Mouse (Mus musculus) forebrain, embryonic 11.5 days (tissue): ENCODE results near the gene Ak2. TPM values are rescaled to one million over a fixed set of nuclear protein-coding genes. Genes with fewer than 3 reads are reported as not detected.

Source experiments
- ATAC-seq: fragments of 200-750 bp; cut with Nextera tagmentation; replicated peaks from 2 replicates; pipeline ENCODE4 v1.8.0; 2017; ENCODE audit warnings: moderate TSS enrichment; ENCODE audit not compliant: low FRiP score
- DNase-seq: peaks from one replicate; pipeline ENCODE4 v3.0.0-alpha.2; 2017; ENCODE audit warnings: low spot score
- H3K27ac ChIP-seq: fragments of 300-500 bp; sonication (generic); 2 replicates; pipeline ENCODE4 v1.5.1; 2014; ENCODE audit warnings: low read depth, low read length
- H3K27me3 ChIP-seq: fragments of 300-500 bp; sonication (generic); 2 replicates; pipeline ENCODE4 v1.6.1; 2014; ENCODE audit warnings: mild to moderate bottlenecking, low read length, mixed read lengths; ENCODE audit not compliant: control insufficient read depth, insufficient read depth
- H3K36me3 ChIP-seq: fragments of 300-500 bp; sonication (generic); 2 replicates; pipeline ENCODE4 v1.6.1; 2014; ENCODE audit warnings: mild to moderate bottlenecking, low read length, moderate library complexity, mixed read lengths; ENCODE audit not compliant: control insufficient read depth, insufficient read depth
- H3K4me1 ChIP-seq: fragments of 300-500 bp; sonication (generic); replicated peaks from 2 replicates; pipeline ENCODE4 v1.6.1; 2014; ENCODE audit warnings: low read length, mixed read lengths; ENCODE audit not compliant: control insufficient read depth, insufficient read depth
- H3K4me2 ChIP-seq: fragments of 300-500 bp; sonication (generic); 2 replicates; pipeline ENCODE4 v1.6.1; 2014; ENCODE audit warnings: low read depth, mild to moderate bottlenecking, low read length, moderate library complexity, mixed read lengths; ENCODE audit not compliant: severe bottlenecking
- H3K4me3 ChIP-seq: fragments of 300-500 bp; sonication (generic); 2 replicates; pipeline ENCODE4 v1.5.1; 2014; ENCODE audit warnings: low read depth, low read length
- H3K9ac ChIP-seq: fragments of 300-500 bp; sonication (generic); 2 replicates; pipeline ENCODE4 v1.6.1; 2014; ENCODE audit warnings: low read length
- H3K9me3 ChIP-seq: fragments of 300-500 bp; sonication (generic); 2 replicates; pipeline ENCODE4 v1.6.1; 2016; ENCODE audit warnings: low read length, mixed read lengths; ENCODE audit not compliant: control insufficient read depth
- WGBS: fragments of 180-500 bp; shearing (Covaris S2); extraction: QIAGEN DNeasy Blood & Tissue Kit; methylation state at CpG from one replicate; pipeline ENCODE4 v1.1.7; 2014; 5-methylcytosine and 5-hydroxymethylcytosine counted together
- polyA plus RNA-seq: library from polyadenylated mRNA; unstranded; fragments of >200 nt; fragmentation: Nextera tagmentation; extraction: Ambion mirVana; gene quantifications from 2 replicates; pipeline ENCODE4 v1.2.1, GENCODE M21; 2014

Gene Ak2
- polyA plus RNA-seq, 1 experiment from 2014 or later: 173 TPM

DNA sequence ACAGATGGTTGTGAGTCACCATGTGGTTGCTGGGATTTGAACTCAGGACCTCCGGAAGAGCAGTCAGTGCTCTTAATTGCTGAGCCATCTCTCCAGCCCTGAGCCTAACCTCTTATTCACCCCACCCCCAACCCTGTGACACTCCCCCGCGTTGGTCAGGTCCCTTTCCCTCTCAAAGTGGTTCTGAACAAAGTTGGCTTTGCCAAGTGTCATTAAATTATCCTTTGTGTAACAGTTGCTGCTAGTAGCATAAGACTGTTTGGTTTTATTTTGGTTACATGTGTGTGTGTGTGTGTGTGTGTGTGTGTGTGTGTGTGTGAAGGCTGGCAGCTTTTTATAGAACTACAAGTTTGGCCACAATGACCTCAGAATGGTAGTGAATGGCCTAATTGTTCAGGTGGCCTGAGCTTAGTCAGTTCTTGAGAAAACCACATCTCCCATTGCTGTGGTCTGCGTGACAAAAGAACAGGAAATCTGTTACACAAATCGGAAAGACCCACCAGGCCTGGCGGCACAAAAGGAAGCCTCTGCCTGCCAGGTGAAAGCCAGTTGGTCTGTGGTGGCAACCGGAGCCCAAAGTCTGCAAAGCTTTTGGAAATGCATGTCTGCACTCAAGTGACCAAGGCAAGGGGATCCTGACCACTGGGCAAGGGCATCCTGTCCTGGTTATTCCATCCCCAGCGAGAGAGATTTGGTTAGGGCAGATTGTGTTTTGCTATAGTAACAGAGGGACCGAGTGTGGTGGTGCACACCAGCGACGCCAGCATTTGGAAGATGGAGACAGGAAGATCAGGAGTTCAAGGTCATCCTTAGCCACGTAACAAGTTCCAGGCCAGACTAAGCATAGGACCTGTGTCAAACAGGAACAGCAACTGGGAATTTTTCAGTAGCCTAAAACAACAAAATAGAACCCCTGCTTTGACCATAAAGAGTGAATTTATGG is 10.6 kb upstream of the Ak2 start:
- no peak overlapping the region for H3K27ac ChIP-seq
- H3K4me2 ChIP-seq: no peak overlapping the region
- DNase-seq (no peak), ATAC-seq (no peak)
- H3K9me3 ChIP-seq: no peaks in the 10 kb centered on the region
- no peak overlapping the region for H3K4me3 ChIP-seq
- H3K27me3 ChIP-seq: no peaks in the 10 kb centered on the region
- H3K4me1 ChIP-seq: no peaks in the 10 kb centered on the region
- no peaks in the 10 kb centered on the region for H3K36me3 ChIP-seq
- 84% methylated on average over 12 of the region's 12 CpGs for WGBS
- no peak overlapping the region for H3K9ac ChIP-seq

DNA sequence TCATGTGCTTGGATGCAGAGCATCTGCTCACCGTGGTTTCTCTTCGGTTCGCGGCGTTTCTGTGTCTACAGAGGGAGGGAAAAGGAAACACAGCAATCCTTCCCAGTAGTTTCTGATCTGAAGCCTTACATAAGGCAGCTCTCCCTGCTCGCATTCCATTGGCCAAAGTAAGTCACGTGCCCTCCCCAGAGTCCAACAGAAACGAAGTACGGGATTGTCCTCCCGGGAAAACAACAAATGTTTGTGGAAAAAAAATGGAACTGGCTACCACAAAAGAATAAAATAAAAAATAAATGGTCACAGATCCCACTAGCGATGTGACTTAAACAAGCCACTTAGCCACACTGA is 10.0 kb upstream of the Ak2 start:
- Histone ChIP-seq H3K4me3 (no peak overlapping the region), H3K27me3 (no peaks in the 10 kb centered on the region), H3K9me3 (no peaks in the 10 kb centered on the region), H3K4me1 (no peaks in the 10 kb centered on the region), H3K9ac (no peak overlapping the region), H3K27ac (no peak overlapping the region), H3K36me3 (no peaks in the 10 kb centered on the region), H3K4me2 (no peak overlapping the region)
- DNase-seq: no peak
- WGBS: 77% methylated on average over 11 of the region's 11 CpGs
- no peak for ATAC-seq

DNA sequence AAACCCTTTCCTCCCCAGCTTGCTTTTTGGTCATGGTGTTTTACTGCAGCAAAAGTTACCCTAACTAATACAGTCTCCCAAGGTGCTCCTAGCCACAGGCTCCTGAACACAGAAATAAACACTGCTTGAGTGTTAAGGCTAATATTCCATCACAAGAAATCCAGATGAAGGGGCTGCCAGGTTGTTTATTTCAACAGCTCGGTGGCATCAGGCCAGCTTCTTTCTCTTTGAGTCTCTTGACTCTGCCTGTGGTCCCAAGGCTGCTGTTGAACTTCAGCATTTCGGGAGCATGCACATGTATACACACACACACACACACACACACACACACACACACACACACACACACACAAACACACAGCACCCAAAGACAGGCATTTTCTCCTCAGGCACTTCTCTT is 8.6 kb upstream of the Ak2 start:
- DNase-seq (no peak), ATAC-seq (no peak)
- no peaks in the 10 kb centered on the region for H3K27me3 ChIP-seq
- H3K4me1 ChIP-seq: no peaks in the 10 kb centered on the region
- 96% methylated on average over 2 of the region's 2 CpGs for WGBS
- no peak overlapping the region for H3K4me2 ChIP-seq
- no peaks in the 10 kb centered on the region for H3K36me3 ChIP-seq
- H3K9ac ChIP-seq: no peak overlapping the region
- H3K27ac ChIP-seq: no peak overlapping the region
- no peak overlapping the region for H3K4me3 ChIP-seq
- H3K9me3 ChIP-seq: no peaks in the 10 kb centered on the region

DNA sequence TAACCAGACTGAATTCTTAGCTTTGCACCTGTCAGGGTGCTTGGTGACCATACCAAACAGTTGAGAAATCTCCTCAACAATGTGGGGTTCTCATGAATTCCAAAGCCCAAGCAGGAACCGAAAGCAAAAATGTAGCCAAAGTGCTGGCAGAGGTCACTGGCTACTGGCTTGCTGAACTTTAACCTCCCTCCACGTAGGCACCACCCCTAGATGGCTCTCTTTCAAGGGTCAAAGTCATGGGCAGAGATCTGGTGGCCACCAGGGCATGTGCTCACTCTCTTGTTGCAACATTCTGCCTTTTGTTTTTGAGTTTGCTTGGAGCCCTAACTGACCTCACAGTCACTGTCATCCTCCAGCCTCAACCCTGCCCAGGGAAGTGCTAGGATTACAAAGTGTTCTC is 8.1 kb upstream of the Ak2 start:
- no peaks in the 10 kb centered on the region for H3K4me1 ChIP-seq
- H3K4me2 ChIP-seq: no peak overlapping the region
- H3K9me3 ChIP-seq: no peaks in the 10 kb centered on the region
- no peak for DNase-seq
- no peak overlapping the region for H3K9ac ChIP-seq
- no peak for ATAC-seq
- H3K4me3 ChIP-seq: no peak overlapping the region
- no peaks in the 10 kb centered on the region for H3K36me3 ChIP-seq
- no peaks in the 10 kb centered on the region for H3K27me3 ChIP-seq
- 62% methylated on average over 2 of the region's 2 CpGs for WGBS
- no peak overlapping the region for H3K27ac ChIP-seq

DNA sequence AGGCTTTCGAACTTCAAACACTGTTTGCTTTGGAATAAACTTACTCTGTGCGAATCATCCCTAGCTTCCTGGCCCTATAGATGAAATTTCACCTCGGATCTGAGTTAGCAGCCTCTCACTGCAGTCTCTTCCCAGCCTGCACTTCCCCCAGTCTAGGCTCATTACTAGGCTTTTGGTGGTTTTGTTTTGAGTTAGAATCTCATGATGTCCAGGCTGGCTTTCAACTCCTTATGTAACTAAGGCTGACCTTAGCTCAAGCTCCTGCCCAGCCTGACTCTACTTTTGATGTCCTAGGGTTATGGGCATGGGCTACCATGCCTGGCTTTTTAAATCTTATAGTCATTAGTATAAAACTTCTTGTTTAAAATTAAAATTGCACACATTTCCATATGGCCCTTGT is 7.2 kb upstream of the Ak2 start:
- no peak overlapping the region for H3K27ac ChIP-seq
- 87% methylated on average over 3 of the region's 3 CpGs for WGBS

DNA sequence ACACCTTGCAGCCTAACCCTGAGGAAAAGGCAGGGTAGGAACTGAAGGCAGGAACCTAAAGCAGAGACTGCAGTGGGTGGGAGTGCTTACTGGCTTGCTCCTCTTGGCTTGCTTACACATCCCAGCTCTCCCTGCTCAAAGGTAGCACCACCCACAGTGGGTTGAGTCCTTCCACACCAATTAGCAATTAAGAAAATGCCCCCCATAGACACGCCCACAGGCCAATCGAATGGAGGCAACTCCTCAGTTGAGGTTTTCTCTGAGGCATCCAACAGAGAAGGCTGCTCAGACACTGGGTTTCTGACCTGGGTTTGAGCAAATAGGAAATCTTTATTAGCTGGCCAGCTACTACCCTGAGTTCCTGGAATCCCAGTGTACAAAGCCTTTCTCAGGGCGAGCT is 2.8 kb upstream of the Ak2 start:
- Histone ChIP-seq H3K4me3 (no peak overlapping the region), H3K4me1 (peaks cover 2% of the 10 kb centered on the region; the same call in 1 of the 2 replicates), H3K9ac (no peak overlapping the region), H3K27me3 (no peaks in the 10 kb centered on the region), H3K36me3 (no peaks in the 10 kb centered on the region), H3K27ac (no peak overlapping the region), H3K4me2 (no peak overlapping the region), H3K9me3 (no peaks in the 10 kb centered on the region)
- ATAC-seq: no peak
- WGBS: 47% methylated on average over 3 of the region's 3 CpGs
- DNase-seq: no peak

More for the DNA sequence above, 7.2 kb upstream of the Ak2 start:
- H3K9me3 ChIP-seq: no peaks in the 10 kb centered on the region
- H3K27me3 ChIP-seq: no peaks in the 10 kb centered on the region
- H3K36me3 ChIP-seq: no peaks in the 10 kb centered on the region
- no peak overlapping the region for H3K9ac ChIP-seq
- no peak overlapping the region for H3K4me3 ChIP-seq
- no peaks in the 10 kb centered on the region for H3K4me1 ChIP-seq
- ATAC-seq: no peak
- H3K4me2 ChIP-seq: no peak overlapping the region
- DNase-seq: no peak

DNA sequence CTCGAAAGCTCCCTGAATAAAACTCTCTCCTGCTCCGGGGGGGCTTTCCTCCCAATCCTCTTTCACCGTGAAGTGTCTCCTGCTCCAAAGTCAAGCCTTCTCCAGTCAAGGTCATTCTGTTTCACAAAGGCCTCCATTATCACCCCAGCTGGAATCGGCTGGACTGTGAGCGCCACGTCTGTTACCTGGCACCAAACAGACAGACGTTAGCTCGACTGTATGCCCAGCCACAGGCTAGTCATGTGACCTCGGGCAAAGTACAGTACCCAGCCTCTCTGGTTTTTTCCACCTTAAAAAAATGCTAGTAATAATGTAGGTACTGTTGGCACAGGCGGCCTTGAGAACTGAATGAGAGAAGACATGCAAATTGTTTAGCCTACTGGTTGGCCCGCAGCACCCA is 2.1 kb upstream of the Ak2 start:
- ATAC-seq (no peak), DNase-seq (no peak)
- no peak overlapping the region for H3K9ac ChIP-seq
- H3K9me3 ChIP-seq: no peaks in the 10 kb centered on the region
- 75% methylated on average over 11 of the region's 11 CpGs for WGBS
- H3K27ac ChIP-seq: no peak overlapping the region
- H3K4me2 ChIP-seq: no peak overlapping the region
- H3K36me3 ChIP-seq: no peaks in the 10 kb centered on the region
- no peak overlapping the region for H3K4me3 ChIP-seq
- no peaks in the 10 kb centered on the region for H3K27me3 ChIP-seq
- H3K4me1 ChIP-seq: peaks cover 9% of the 10 kb centered on the region

DNA sequence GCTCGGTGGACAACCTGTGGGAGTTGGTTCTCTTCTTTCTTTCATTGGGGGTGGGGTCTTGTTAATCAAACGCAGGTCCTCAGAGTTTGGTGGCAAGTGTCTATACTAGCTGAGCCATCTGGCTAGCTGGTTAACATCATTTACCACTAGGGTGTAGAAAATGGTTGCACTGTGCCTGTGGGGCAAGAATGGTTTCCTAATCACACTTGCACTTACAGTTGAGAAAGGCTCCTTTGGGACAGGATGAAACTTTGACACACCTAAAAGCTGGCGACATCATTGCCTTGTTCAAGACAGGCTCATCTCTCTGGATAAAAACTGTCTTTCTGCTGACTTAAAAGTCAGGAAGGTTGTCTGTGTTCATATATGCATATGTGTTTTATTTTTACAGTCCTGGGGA is 418 bp downstream of the Ak2 start:
- WGBS: 95% methylated on average over 3 of the region's 3 CpGs

More for the DNA sequence above, 418 bp downstream of the Ak2 start:
- Histone ChIP-seq H3K4me2 (no peak overlapping the region), H3K4me1 (peaks cover 9% of the 10 kb centered on the region), H3K4me3 (no peak overlapping the region), H3K9ac (no peak overlapping the region), H3K27me3 (no peaks in the 10 kb centered on the region), H3K9me3 (no peaks in the 10 kb centered on the region), H3K36me3 (no peaks in the 10 kb centered on the region; the same call in 1 of the 2 replicates), H3K27ac (no peak overlapping the region)
- DNase-seq: no peak
- no peak for ATAC-seq
